Mouse (Mus musculus): Measurements from ENCODE around the gene Ankrd49. TPM values are rescaled to one million over a fixed set of nuclear protein-coding genes. Genes with fewer than 3 reads are reported as not detected.

Gene Ankrd49
- polyA plus RNA-seq (2015; fragmentation: Nextera tagmentation; extraction: Ambion mirVana): 18.9 and 21.0 TPM in 2 replicates

GRCm38 (mm10) chr9:14784039-14785002 is at the start of gene Ankrd49, which contains the start of gene Mre11a:
Gene Ankrd49, minus strand, starts transcription at chr9:14784856.
Gene Mre11a, plus strand, starts transcription at chr9:14784654.
- H3K36me3 ChIP-seq (ENCODE audit: control insufficient read depth, insufficient read depth): peaks cover 11% of the 10 kb centered on the region
- ATAC-seq (ENCODE audit: low read depth): peak; percentile 99

DNA sequence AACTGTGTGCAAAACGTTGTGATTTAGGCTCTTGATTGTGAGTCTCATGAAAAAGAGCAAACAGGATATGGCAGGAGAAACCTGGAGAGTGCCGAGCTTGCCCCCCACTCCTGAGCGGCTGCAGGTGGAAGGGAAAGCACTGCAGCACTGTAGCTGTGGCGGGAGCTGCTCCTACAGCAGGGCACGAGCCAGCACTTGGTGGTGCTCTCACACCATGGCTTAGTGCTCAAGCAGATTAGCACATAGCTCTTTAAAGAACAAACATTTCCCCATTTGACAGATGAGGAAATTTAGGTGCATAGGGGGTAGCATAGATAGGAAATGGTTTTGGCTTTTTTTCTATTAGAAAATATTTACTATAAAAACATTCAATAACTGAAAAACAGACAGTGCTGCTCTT is 47.4 kb upstream of the Ankrd49 start:
- Histone ChIP-seq H3K27ac (ENCODE audit: low read length) (no peak overlapping the region), H3K36me3 (ENCODE audit: control insufficient read depth, insufficient read depth) (peaks cover 13% of the 10 kb centered on the region), H3K4me2 (ENCODE audit: low read depth, low read length) (no peak overlapping the region), H3K9me3 (replicated peaks; ENCODE audit: control insufficient read depth, low read length) (no peaks in the 10 kb centered on the region), H3K27me3 (ENCODE audit: control insufficient read depth, insufficient read depth, low read depth, low read length) (no peaks in the 10 kb centered on the region), H3K9ac (ENCODE audit: low read depth, low read length) (no peak overlapping the region), H3K4me1 (ENCODE audit: control insufficient read depth, low read depth, low read length) (no peaks in the 10 kb centered on the region), H3K4me3 (ENCODE audit: low read depth, low read length) (no peak overlapping the region)
- WGBS (ENCODE audit: insufficient replicate concordance): 72% methylated on average over 5 of the region's 5 CpGs
- no peak for ATAC-seq (ENCODE audit: low read depth)

More at GRCm38 (mm10) chr9:14784039-14785002, at the start of gene Ankrd49, which contains the start of gene Mre11a:
- Histone ChIP-seq H3K4me3 (ENCODE audit: low read depth, low read length) (peak within 1 kb of the TSS; percentile 95), H3K9ac (ENCODE audit: low read depth, low read length) (peak within 1 kb of the TSS; percentile 90), H3K27me3 (ENCODE audit: control insufficient read depth, insufficient read depth, low read depth, low read length) (no peaks in the 10 kb centered on the region), H3K27ac (ENCODE audit: low read length) (peak within 1 kb of the TSS; percentile 95), H3K9me3 (replicated peaks; ENCODE audit: control insufficient read depth, low read length) (no peaks in the 10 kb centered on the region), H3K4me1 (ENCODE audit: control insufficient read depth, low read depth, low read length) (peaks cover 5% of the 10 kb centered on the region), H3K4me2 (ENCODE audit: low read depth, low read length) (peak within 1 kb of the TSS; percentile 91)
- under 1% methylated on average over 62 of the region's 62 CpGs for WGBS (ENCODE audit: insufficient replicate concordance)

- no peaks in the 10 kb centered on the region for H3K9me3 ChIP-seq (replicated peaks; ENCODE audit: control insufficient read depth, low read length)
- H3K9ac ChIP-seq (ENCODE audit: low read depth, low read length): no peak overlapping the region
- peaks cover 12% of the 10 kb centered on the region for H3K36me3 ChIP-seq (ENCODE audit: control insufficient read depth, insufficient read depth)
- WGBS (ENCODE audit: insufficient replicate concordance): 63% methylated on average over 2 of the region's 2 CpGs
- no peak overlapping the region for H3K4me3 ChIP-seq (ENCODE audit: low read depth, low read length)
- no peaks in the 10 kb centered on the region for H3K4me1 ChIP-seq (ENCODE audit: control insufficient read depth, low read depth, low read length)
- ATAC-seq (ENCODE audit: low read depth): no peak
- H3K27ac ChIP-seq (ENCODE audit: low read length): no peak overlapping the region
- no peaks in the 10 kb centered on the region for H3K27me3 ChIP-seq (ENCODE audit: control insufficient read depth, insufficient read depth, low read depth, low read length)
- H3K4me2 ChIP-seq (ENCODE audit: low read depth, low read length): no peak overlapping the region
These were observed 43.2 kb upstream of the Ankrd49 start for GRCm38 (mm10) chr9:14827875-14828274.

DNA sequence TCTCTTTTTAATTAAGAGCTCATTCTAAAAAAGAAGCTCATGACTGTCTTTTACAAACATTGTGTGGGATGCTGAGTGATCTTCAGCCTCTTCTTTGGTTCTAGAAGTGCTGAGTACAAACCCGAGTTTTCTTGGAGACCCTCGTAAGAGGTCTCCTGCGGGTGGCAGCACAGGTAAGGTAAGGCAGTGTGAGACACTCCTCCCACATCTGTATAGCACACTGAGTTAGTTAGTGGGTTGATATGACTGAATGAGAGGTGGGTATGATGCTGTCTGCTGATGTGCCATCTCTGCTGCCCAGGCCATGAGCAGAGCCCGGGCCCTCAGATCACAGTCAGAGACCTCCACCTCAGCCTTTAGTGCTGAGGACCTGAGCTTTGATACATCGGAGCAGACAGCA is 40.2 kb upstream of the Ankrd49 start:
- no peak for ATAC-seq (ENCODE audit: low read depth)
- Histone ChIP-seq H3K4me2 (ENCODE audit: low read depth, low read length) (no peak overlapping the region), H3K27ac (ENCODE audit: low read length) (no peak overlapping the region), H3K27me3 (ENCODE audit: control insufficient read depth, insufficient read depth, low read depth, low read length) (no peaks in the 10 kb centered on the region), H3K4me1 (ENCODE audit: control insufficient read depth, low read depth, low read length) (no peaks in the 10 kb centered on the region), H3K9ac (ENCODE audit: low read depth, low read length) (no peak overlapping the region), H3K9me3 (replicated peaks; ENCODE audit: control insufficient read depth, low read length) (no peaks in the 10 kb centered on the region), H3K4me3 (ENCODE audit: low read depth, low read length) (no peak overlapping the region), H3K36me3 (ENCODE audit: control insufficient read depth, insufficient read depth) (peaks cover 14% of the 10 kb centered on the region)
- 79% methylated on average over 5 of the region's 5 CpGs for WGBS (ENCODE audit: insufficient replicate concordance)

- Histone ChIP-seq H3K9me3 (replicated peaks; ENCODE audit: control insufficient read depth, low read length) (no peaks in the 10 kb centered on the region), H3K4me3 (ENCODE audit: low read depth, low read length) (no peak overlapping the region)
- no peak for ATAC-seq (ENCODE audit: low read depth)
These were observed 36.7 kb upstream of the Ankrd49 start for GRCm38 (mm10) chr9:14821396-14821795.

DNA sequence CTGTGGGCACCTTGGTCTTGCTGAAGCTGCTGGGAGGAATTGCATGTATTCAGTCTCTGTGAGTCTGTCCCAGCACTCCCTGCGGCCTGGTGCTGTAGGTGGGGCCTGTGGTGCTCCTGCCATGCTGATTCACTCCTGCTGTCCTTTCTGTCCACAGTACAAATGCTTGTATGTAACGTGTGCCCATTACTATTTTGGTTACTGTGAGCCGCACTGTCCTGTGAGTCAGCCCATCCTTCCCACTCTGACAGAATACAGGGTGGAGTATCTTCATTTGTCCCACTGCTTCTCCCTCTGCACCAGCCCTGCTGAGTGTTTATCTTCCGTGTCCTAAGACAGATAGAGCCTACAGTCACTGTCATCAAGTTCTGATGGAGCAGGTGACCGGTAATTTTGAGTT is 25.5 kb upstream of the Ankrd49 start:
- Histone ChIP-seq H3K27ac (ENCODE audit: low read length) (no peak overlapping the region), H3K4me1 (ENCODE audit: control insufficient read depth, low read depth, low read length) (no peaks in the 10 kb centered on the region), H3K4me3 (ENCODE audit: low read depth, low read length) (no peak overlapping the region), H3K36me3 (ENCODE audit: control insufficient read depth, insufficient read depth) (peaks cover 40% of the 10 kb centered on the region), H3K9me3 (replicated peaks; ENCODE audit: control insufficient read depth, low read length) (no peaks in the 10 kb centered on the region), H3K9ac (ENCODE audit: low read depth, low read length) (no peak overlapping the region), H3K27me3 (ENCODE audit: control insufficient read depth, insufficient read depth, low read depth, low read length) (no peaks in the 10 kb centered on the region), H3K4me2 (ENCODE audit: low read depth, low read length) (no peak overlapping the region)
- ATAC-seq (ENCODE audit: low read depth): no peak
- 83% methylated on average over 5 of the region's 5 CpGs for WGBS (ENCODE audit: insufficient replicate concordance)

More at GRCm38 (mm10) chr9:14821396-14821795, 36.7 kb upstream of the Ankrd49 start:
- Histone ChIP-seq H3K4me2 (ENCODE audit: low read depth, low read length) (no peak overlapping the region), H3K4me1 (ENCODE audit: control insufficient read depth, low read depth, low read length) (no peaks in the 10 kb centered on the region), H3K27me3 (ENCODE audit: control insufficient read depth, insufficient read depth, low read depth, low read length) (no peaks in the 10 kb centered on the region), H3K9ac (ENCODE audit: low read depth, low read length) (no peak overlapping the region), H3K27ac (ENCODE audit: low read length) (no peak overlapping the region), H3K36me3 (ENCODE audit: control insufficient read depth, insufficient read depth) (peaks cover 21% of the 10 kb centered on the region)

- 79% methylated on average over 1 of the region's 1 CpGs for WGBS (ENCODE audit: insufficient replicate concordance)
- Histone ChIP-seq H3K4me2 (ENCODE audit: low read depth, low read length) (no peak overlapping the region), H3K27me3 (ENCODE audit: control insufficient read depth, insufficient read depth, low read depth, low read length) (no peaks in the 10 kb centered on the region), H3K4me1 (ENCODE audit: control insufficient read depth, low read depth, low read length) (no peaks in the 10 kb centered on the region), H3K9me3 (replicated peaks; ENCODE audit: control insufficient read depth, low read length) (no peaks in the 10 kb centered on the region), H3K4me3 (ENCODE audit: low read depth, low read length) (no peak overlapping the region), H3K36me3 (ENCODE audit: control insufficient read depth, insufficient read depth) (peaks cover 42% of the 10 kb centered on the region), H3K9ac (ENCODE audit: low read depth, low read length) (no peak overlapping the region), H3K27ac (ENCODE audit: low read length) (no peak overlapping the region)
- ATAC-seq (ENCODE audit: low read depth): no peak
These were observed 22.1 kb upstream of the Ankrd49 start for GRCm38 (mm10) chr9:14806786-14807185.

DNA sequence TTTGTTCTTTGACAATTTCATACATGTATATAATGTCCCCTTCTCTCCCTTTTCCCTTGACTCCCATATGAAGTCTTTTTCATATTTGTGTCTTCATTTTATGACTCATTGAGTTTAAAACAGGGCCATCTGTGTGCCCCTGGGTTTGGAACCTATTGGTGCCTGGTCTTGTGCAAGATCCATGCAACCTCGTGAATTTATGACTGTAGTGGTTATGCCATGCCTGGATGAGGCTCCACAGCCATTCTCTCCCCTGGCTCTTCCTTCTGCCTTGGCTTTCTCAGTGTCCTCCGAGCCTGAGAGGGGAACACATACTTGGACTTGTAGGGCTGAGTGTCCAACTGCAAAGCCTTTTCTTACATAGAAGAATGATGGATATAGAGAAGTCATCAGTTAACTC is 21.1 kb upstream of the Ankrd49 start:
- peaks cover 43% of the 10 kb centered on the region for H3K36me3 ChIP-seq (ENCODE audit: control insufficient read depth, insufficient read depth)
- H3K9ac ChIP-seq (ENCODE audit: low read depth, low read length): no peak overlapping the region
- H3K27me3 ChIP-seq (ENCODE audit: control insufficient read depth, insufficient read depth, low read depth, low read length): no peaks in the 10 kb centered on the region
- no peak overlapping the region for H3K4me2 ChIP-seq (ENCODE audit: low read depth, low read length)
- H3K4me1 ChIP-seq (ENCODE audit: control insufficient read depth, low read depth, low read length): no peaks in the 10 kb centered on the region
- 69% methylated on average over 2 of the region's 2 CpGs for WGBS (ENCODE audit: insufficient replicate concordance)
- no peak overlapping the region for H3K4me3 ChIP-seq (ENCODE audit: low read depth, low read length)
- no peak for ATAC-seq (ENCODE audit: low read depth)
- H3K9me3 ChIP-seq (replicated peaks; ENCODE audit: control insufficient read depth, low read length): no peaks in the 10 kb centered on the region
- no peak overlapping the region for H3K27ac ChIP-seq (ENCODE audit: low read length)

GRCm38 (mm10) chr9:14787356-14787755 is 2.7 kb upstream of the Ankrd49 start:
- H3K4me2 ChIP-seq (ENCODE audit: low read depth, low read length): no peak overlapping the region
- H3K27ac ChIP-seq (ENCODE audit: low read length): no peak overlapping the region
- peaks cover 10% of the 10 kb centered on the region for H3K36me3 ChIP-seq (ENCODE audit: control insufficient read depth, insufficient read depth)
- H3K27me3 ChIP-seq (ENCODE audit: control insufficient read depth, insufficient read depth, low read depth, low read length): no peaks in the 10 kb centered on the region
- H3K4me3 ChIP-seq (ENCODE audit: low read depth, low read length): no peak overlapping the region
- H3K9ac ChIP-seq (ENCODE audit: low read depth, low read length): no peak overlapping the region
- no peaks in the 10 kb centered on the region for H3K9me3 ChIP-seq (replicated peaks; ENCODE audit: control insufficient read depth, low read length)
- H3K4me1 ChIP-seq (ENCODE audit: control insufficient read depth, low read depth, low read length): peaks cover 5% of the 10 kb centered on the region
- 71% methylated on average over 6 of the region's 6 CpGs for WGBS (ENCODE audit: insufficient replicate concordance)
- no peak for ATAC-seq (ENCODE audit: low read depth)

Measured in liver, embryonic 16.5 days (tissue).